Mouse (Mus musculus): ENCODE measurements at regions not wholly inside any gene's neighbourhood (a gene's known extent, or its start where the extent isn't known, plus 50 kb on each side); places are given as distances from the start of the nearest gene placed in this dataset.

DNA sequence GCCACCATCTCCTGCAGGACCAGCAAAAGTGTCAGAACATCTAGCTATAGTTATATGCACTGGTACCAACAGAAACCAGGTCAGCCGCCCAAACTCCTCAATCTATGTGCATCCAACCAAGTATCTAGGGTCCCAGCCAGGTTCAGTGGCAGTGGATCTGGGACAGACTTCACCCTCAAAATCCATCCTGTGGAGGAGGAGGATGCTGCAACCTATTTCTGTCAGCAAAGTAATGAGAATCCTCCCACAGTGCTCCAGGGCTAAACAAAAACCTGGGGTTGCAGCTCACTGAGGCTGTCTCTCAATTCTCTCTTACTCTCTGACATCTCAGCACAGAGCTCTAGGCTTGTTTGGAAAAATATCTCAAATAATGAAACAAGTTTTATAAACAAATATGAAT, 202.8 kb downstream of the Rpia start:
- peak; percentile 1 for DNase-seq
